Mouse (Mus musculus) neural tube, embryonic 14.5 days (tissue): ENCODE measurements around the gene Pik3cg. TPM values are rescaled to one million over a fixed set of nuclear protein-coding genes. Genes with fewer than 3 reads are reported as not detected.

Experiments used
- ATAC-seq: fragments of 200-750 bp; cut with Nextera tagmentation; 2 replicates; pipeline ENCODE4 v1.8.0; 2017; ENCODE audit warnings: low read depth, mild to moderate bottlenecking, moderate TSS enrichment, moderate library complexity
- H3K27ac ChIP-seq: fragments of 300-500 bp; sonication (generic); 2 replicates; pipeline ENCODE4 v1.5.1; 2014; ENCODE audit warnings: low read depth, mild to moderate bottlenecking, control low read depth, low read length, moderate library complexity, mixed read lengths
- H3K27me3 ChIP-seq: fragments of 300-500 bp; sonication (generic); 2 replicates; pipeline ENCODE4 v1.6.1; 2014; ENCODE audit warnings: low read length; ENCODE audit not compliant: control insufficient read depth, insufficient read depth
- H3K36me3 ChIP-seq: fragments of 300-500 bp; sonication (generic); 2 replicates; pipeline ENCODE4 v1.6.1; 2014; ENCODE audit warnings: low read length, mixed read lengths; ENCODE audit not compliant: control insufficient read depth, insufficient read depth
- H3K4me1 ChIP-seq: fragments of 300-500 bp; sonication (generic); 2 replicates; pipeline ENCODE4 v1.6.1; 2014; ENCODE audit warnings: low read length; ENCODE audit not compliant: control insufficient read depth, insufficient read depth
- H3K4me2 ChIP-seq: fragments of 300-500 bp; sonication (generic); 2 replicates; pipeline ENCODE4 v1.6.1; 2014; ENCODE audit warnings: mild to moderate bottlenecking, low read depth, low read length, control low read depth
- H3K4me3 ChIP-seq: fragments of 300-500 bp; sonication (generic); 2 replicates; pipeline ENCODE4 v1.5.1; 2014; ENCODE audit warnings: low read depth, low read length, control low read depth, mixed read lengths
- H3K9ac ChIP-seq: fragments of 300-500 bp; sonication (generic); replicated peaks from 2 replicates; pipeline ENCODE4 v1.6.1; 2014; ENCODE audit warnings: low read depth, mild to moderate bottlenecking, control low read depth, low read length, mixed read lengths
- H3K9me3 ChIP-seq: fragments of 300-500 bp; sonication (generic); 2 replicates; pipeline ENCODE4 v1.6.1; 2016; ENCODE audit warnings: low read length; ENCODE audit not compliant: control insufficient read depth
- WGBS: fragments of 180-500 bp; shearing (Covaris S2); extraction: QIAGEN DNeasy Blood & Tissue Kit; methylation state at CpG from one replicate; pipeline ENCODE4 v1.1.7; 2014; 5-methylcytosine and 5-hydroxymethylcytosine counted together
- polyA plus RNA-seq: library from polyadenylated mRNA; unstranded; fragments of >200 nt; fragmentation: Nextera tagmentation; extraction: Ambion mirVana; gene quantifications from 2 replicates; pipeline ENCODE4 v1.2.1, GENCODE M21; 2014

Pik3cg gene
- polyA plus RNA-seq, 1 experiment from 2014 or later: 0.88 TPM

- no peaks in the 10 kb centered on the region for H3K4me1 ChIP-seq
- no peak overlapping the region for H3K27ac ChIP-seq
- H3K36me3 ChIP-seq: no peaks in the 10 kb centered on the region
- H3K9ac ChIP-seq: no peak overlapping the region
- H3K4me2 ChIP-seq: no peak overlapping the region
- WGBS: 90% methylated on average over 5 of the region's 5 CpGs
- no peak for ATAC-seq
- no peaks in the 10 kb centered on the region for H3K9me3 ChIP-seq
- H3K4me3 ChIP-seq: no peak overlapping the region
- no peaks in the 10 kb centered on the region for H3K27me3 ChIP-seq
Observed at GRCm38 (mm10) chr12:32123559-32123958, 84.9 kb downstream of the Pik3cg start.

Other genes with a start within 250 kb of the Pik3cg start
- gene Prkar2b, start 147.4 kb downstream of the Pik3cg start, polyA plus RNA-seq: 157 and 162 TPM in 2 replicates
- 7.2 TPM in 2 replicates for gene Ccdc71l, start 170.0 kb upstream of the Pik3cg start, polyA plus RNA-seq